In the genomic region with DNA sequence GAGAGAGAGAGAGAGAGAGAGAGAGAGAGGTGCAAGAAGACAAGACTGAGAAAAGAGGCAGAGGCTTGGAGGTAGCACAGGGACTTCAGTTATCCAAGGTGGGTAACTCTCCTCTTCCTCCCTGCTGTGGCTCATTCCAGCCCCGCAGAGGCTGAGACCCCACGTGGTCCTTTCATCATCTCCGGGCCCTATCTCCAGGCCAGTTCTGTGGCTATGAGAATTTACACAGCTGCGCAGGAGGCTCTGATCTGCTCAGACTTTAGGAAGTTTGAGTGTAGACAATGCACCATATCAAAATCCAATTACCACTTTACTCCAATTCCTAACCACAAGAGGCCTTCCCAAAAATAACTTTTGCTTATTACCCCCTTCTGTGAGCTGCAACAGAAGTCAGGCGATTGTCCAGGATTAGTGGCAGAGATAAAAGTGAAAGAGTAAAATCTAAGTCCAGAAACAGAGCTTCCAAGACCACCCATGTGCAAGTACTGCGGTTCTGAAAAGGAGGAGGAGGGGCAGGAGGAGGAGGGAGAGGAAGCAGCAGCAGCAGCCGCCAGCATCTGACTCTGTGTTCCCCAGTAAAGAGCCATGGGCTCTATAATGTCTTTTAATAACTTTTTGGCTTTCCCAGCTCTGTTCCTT, we compare ENCODE assay signal across 9 mouse cellular contexts. TPM values are rescaled to one million over a fixed set of nuclear protein-coding genes. Genes with fewer than 3 reads are reported as not detected.
A peak's percentile ranks its signal among the peaks of the same experiment; 100 is the strongest.
DNase-seq lines count a peak whose midpoint lies in the region; ATAC-seq lines count a peak whose summit lies in the region.
"Had no signal": no experiment of that assay in that cellular context is flagged by ENCODE, and none has a peak within 500 bp of the region (broad histone marks: within the 10 kb centered on the region; RNA-seq: fewer than 3 reads in every experiment).

No protein-coding gene starts in this region.

- no peak for ATAC-seq in kidney, embryonic 15.5 days (replicated peaks; ENCODE audit: low FRiP score)
- peak; percentile 55; the same call in 1 of the 2 replicates for ATAC-seq in limb, embryonic 13.5 days (ENCODE audit: low FRiP score, low read depth)

- H3K9me3 ChIP-seq in kidney, embryonic 15.5 days (replicated peaks): no peaks in the 10 kb centered on the region
- H3K9me3 ChIP-seq in limb, embryonic 13.5 days: no peaks in the 10 kb centered on the region

- peaks cover 10% of the 10 kb centered on the region for H3K4me1 ChIP-seq in kidney, embryonic 15.5 days
- H3K4me1 ChIP-seq in limb, embryonic 13.5 days: peaks cover 28% of the 10 kb centered on the region

- H3K4me3 ChIP-seq in kidney, embryonic 15.5 days (replicated peaks): no peak overlapping the region
- no peak overlapping the region for H3K4me3 ChIP-seq in limb, embryonic 13.5 days

- H3K27me3 ChIP-seq in kidney, embryonic 15.5 days: no peaks in the 10 kb centered on the region
- no peaks in the 10 kb centered on the region for H3K27me3 ChIP-seq in limb, embryonic 13.5 days

- no peak for DNase-seq in kidney, adult 9 months
- DNase-seq in adipocyte (ENCODE audit: low spot score): peak; percentile 28
- DNase-seq in embryo, embryonic 10 days (ENCODE audit: low spot score): peak; percentile 47
- DNase-seq in frontal cortex, adult 2 months (ENCODE audit: extremely low spot score in 1 of 2, low spot score in 1 of 2): no peak
- no peak for DNase-seq in thymus, postnatal 36 days
- DNase-seq in layer of hippocampus, postnatal 36 days: no peak
- DNase-seq: cerebellum, adult 11 months had no signal

- no peak overlapping the region for H3K9ac ChIP-seq in kidney, embryonic 15.5 days
- no peak overlapping the region for H3K9ac ChIP-seq in limb, embryonic 13.5 days

- 36% methylated on average over 7 of the region's 7 CpGs for WGBS in kidney, embryonic 15.5 days
- 23% methylated on average over 7 of the region's 7 CpGs for WGBS in limb, embryonic 13.5 days

- H3K27ac ChIP-seq in kidney, embryonic 15.5 days: peak overlapping the region; percentile 60
- 0 out of 2 replicates have a peak overlapping the region, but pooled peaks have one; percentile 22 for H3K27ac ChIP-seq in limb, embryonic 13.5 days

- H3K36me3 ChIP-seq in kidney, embryonic 15.5 days: no peaks in the 10 kb centered on the region
- H3K36me3 ChIP-seq in limb, embryonic 13.5 days: no peaks in the 10 kb centered on the region

- no peak overlapping the region for H3K4me2 ChIP-seq in kidney, embryonic 15.5 days
- no peak overlapping the region; the same call in 1 of the 2 replicates for H3K4me2 ChIP-seq in limb, embryonic 13.5 days (replicated peaks)

RNA-seq across cellular contexts. Expression of gene Slc25a13, which starts 57.6 kb away (rescaled TPM):
- polyA plus RNA-seq in kidney, embryonic 15.5 days (2015; fragmentation: Nextera tagmentation; extraction: Ambion mirVana): 43.6 and 44.2 TPM in 2 replicates
- 25.7 and 26.4 TPM in 2 replicates for polyA plus RNA-seq in limb, embryonic 13.5 days (2015; fragmentation: Nextera tagmentation; extraction: Ambion mirVana)
- polyA plus RNA-seq in frontal cortex, adult 2 months (2012; rRNA removed): 2.6 and 2.9 TPM in 2 replicates
- total RNA-seq in layer of hippocampus, postnatal 36 days (2021): 1 to 10 TPM; 2.7 to 5.4 TPM

Comparison
In these comparisons a context has a peak if more than half of its experiments do, and no peak if none do; other contexts are left out.
1. DNase-seq: peak in adipocyte (single experiment) and embryo, embryonic 10 days (single experiment); none in kidney, adult 9 months (single experiment), frontal cortex, adult 2 months (0 of 2), thymus, postnatal 36 days (0 of 2) and layer of hippocampus, postnatal 36 days (0 of 2).